Mouse (Mus musculus): ENCODE measurements around the gene Sapcd1. TPM values are rescaled to one million over a fixed set of nuclear protein-coding genes. Genes with fewer than 3 reads are reported as not detected.

Sapcd1 gene
- total RNA-seq, 2 experiments from 2014 or later, result 2.8 to 3.1 TPM

GRCm38 (mm10) chr17:35029691-35030532 lies 2.1 kb upstream of the Sapcd1 start:
- no peak for DNase-seq

- DNase-seq, result no peak
Measured at GRCm38 (mm10) chr17:35028315-35028714, 499 bp upstream of the Sapcd1 start.

GRCm38 (mm10) chr17:35026206-35026605 lies 1.6 kb downstream of the Sapcd1 start:
- DNase-seq, result peak; percentile 14

- DNase-seq, result peak; percentile 12
Measured at GRCm38 (mm10) chr17:35024691-35025488, 2.9 kb downstream of the Sapcd1 start.

GRCm38 (mm10) chr17:35024261-35024660 lies 3.6 kb downstream of the Sapcd1 start:
- no peak for DNase-seq

- no peak for DNase-seq
Measured at GRCm38 (mm10) chr17:35023756-35024155, 4.1 kb downstream of the Sapcd1 start.

GRCm38 (mm10) chr17:35023221-35023620 lies 4.6 kb downstream of the Sapcd1 start:
- DNase-seq, result no peak

- DNase-seq, result no peak
Measured at GRCm38 (mm10) chr17:35022541-35023060, 5.2 kb downstream of the Sapcd1 start.

GRCm38 (mm10) chr17:35021842-35022477 lies 5.9 kb downstream of the Sapcd1 start:
- no peak for DNase-seq

- peak; percentile 95 for DNase-seq
Measured at GRCm38 (mm10) chr17:35021163-35021808, 6.5 kb downstream of the Sapcd1 start.

- DNase-seq, result no peak
Measured at GRCm38 (mm10) chr17:35020551-35020950, 7.3 kb downstream of the Sapcd1 start.

GRCm38 (mm10) chr17:35019894-35020293 lies 7.9 kb downstream of the Sapcd1 start:
- DNase-seq, result no peak

GRCm38 (mm10) chr17:35018171-35018570 lies 9.6 kb downstream of the Sapcd1 start:
- no peak for DNase-seq

GRCm38 (mm10) chr17:35017706-35018030 lies 10.1 kb downstream of the Sapcd1 start:
- DNase-seq, result no peak

- no peak for DNase-seq
Measured at GRCm38 (mm10) chr17:35016791-35017705, 10.8 kb downstream of the Sapcd1 start.

- DNase-seq, result peak; percentile 42
Measured at GRCm38 (mm10) chr17:35016376-35016775, 11.4 kb downstream of the Sapcd1 start, which contains the start of gene Vwa7. Vwa7 (plus strand) TSS chr17:35016579.

GRCm38 (mm10) chr17:35015296-35015695 lies 12.5 kb downstream of the Sapcd1 start:
- DNase-seq, result no peak

GRCm38 (mm10) chr17:35013221-35013620 lies 14.6 kb downstream of the Sapcd1 start:
- DNase-seq, result no peak

GRCm38 (mm10) chr17:35012430-35012829 lies 15.4 kb downstream of the Sapcd1 start:
- no peak for DNase-seq

- DNase-seq, result no peak
Measured at GRCm38 (mm10) chr17:35011440-35011839, 16.4 kb downstream of the Sapcd1 start.

GRCm38 (mm10) chr17:35009586-35009985 lies 18.2 kb downstream of the Sapcd1 start:
- no peak for DNase-seq
